Mouse (Mus musculus): ENCODE measurements around the gene Ccdc88a. TPM values are rescaled to one million over a fixed set of nuclear protein-coding genes. Genes with fewer than 3 reads are reported as not detected.
A peak's percentile ranks its signal among the peaks of the same experiment; 100 is the strongest.

Gene Ccdc88a
- polyA plus RNA-seq (2012; rRNA removed): 0.82 and 2.0 TPM in 2 replicates

DNA sequence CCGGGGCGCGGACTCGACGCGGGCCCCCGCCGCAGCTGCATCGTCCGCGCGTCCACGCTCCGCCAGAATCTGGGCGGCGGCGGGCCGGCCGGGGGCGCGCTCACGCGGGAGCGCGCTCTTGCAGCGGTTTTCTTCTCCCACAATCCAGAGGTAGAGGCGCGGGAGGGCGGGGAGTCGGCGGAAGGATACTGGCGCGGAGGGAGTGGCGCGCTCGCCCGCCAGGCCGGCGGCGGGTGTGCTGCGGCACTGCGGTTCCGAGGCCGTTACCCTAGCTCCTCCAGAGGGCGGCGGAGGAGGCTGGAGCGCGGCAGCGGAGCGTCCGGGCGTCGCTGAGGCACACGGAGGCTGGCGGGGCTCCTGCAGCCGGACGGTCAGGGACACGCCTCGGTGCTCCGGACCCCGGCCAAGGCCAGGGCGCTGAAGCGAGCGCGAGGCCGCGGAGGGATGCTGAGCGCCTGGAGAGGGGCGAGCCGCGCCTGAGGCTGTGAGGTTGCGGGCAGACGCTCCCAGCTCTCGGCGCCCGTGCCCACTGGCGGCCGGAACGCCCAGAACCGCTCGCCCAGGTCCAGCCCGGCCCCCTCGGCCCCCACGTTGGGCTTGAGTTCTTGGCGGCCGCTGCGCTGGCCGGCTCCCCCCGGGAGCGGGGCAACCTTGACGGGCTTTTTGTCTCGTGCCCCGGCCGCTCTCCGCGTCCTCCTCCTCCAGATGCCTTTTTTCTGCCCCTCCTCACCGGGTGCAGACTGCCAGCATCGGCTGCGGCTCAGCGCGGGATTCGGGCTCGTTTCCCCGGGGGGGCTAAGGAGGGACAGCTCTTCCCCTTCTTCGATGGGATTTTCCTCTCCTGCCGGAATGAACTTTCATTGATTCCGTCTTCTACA is at the start of gene Ccdc88a:
Gene Ccdc88a, plus strand, starts transcription at position 263 of the 878 bp plus-strand sequence.
- peak; percentile 57 to 82 for DNase-seq (ENCODE audit: low read depth in 1 of 2, low spot score in 2 of 2)
- 0 out of 2 replicates have a peak, but pooled peaks cover 4% of the 10 kb centered on the region for H3K27me3 ChIP-seq (ENCODE audit: control insufficient read depth, insufficient read depth, low read length)
- H3K4me1 ChIP-seq (ENCODE audit: control insufficient read depth, insufficient read depth, insufficient read length): peaks cover 2% of the 10 kb centered on the region; the same call in 1 of the 2 replicates
- peak within 1 kb of the TSS; percentile 88 for H3K4me3 ChIP-seq (ENCODE audit: extremely low read depth, insufficient read depth, insufficient read length)
- no peaks in the 10 kb centered on the region for H3K36me3 ChIP-seq (ENCODE audit: control insufficient read depth, insufficient read depth, low read length)
- TF ChIP-seq CTCF (IDR thresholded peaks at IDR 0.05; ENCODE audit: extremely low read depth, insufficient read depth, insufficient read length, insufficient replicate concordance): 0 out of 2 replicates have a peak, but pooled peaks have one; percentile 2
- peak; percentile 60 for TF ChIP-seq POLR2A (IDR thresholded peaks at IDR 0.05; ENCODE audit: low read depth, low read length)
- H3K27ac ChIP-seq (ENCODE audit: insufficient read depth, low read length): peak within 1 kb of the TSS; percentile 66
- under 1% methylated on average over 93 of the region's 107 CpGs for WGBS

GRCm38 (mm10) chr11:29335505-29335904 is 38.0 kb upstream of the Ccdc88a start:
- no peak overlapping the region for H3K27ac ChIP-seq (ENCODE audit: insufficient read depth, low read length)
- no peaks in the 10 kb centered on the region for H3K4me1 ChIP-seq (ENCODE audit: control insufficient read depth, insufficient read depth, insufficient read length)
- TF ChIP-seq CTCF (IDR thresholded peaks at IDR 0.05; ENCODE audit: extremely low read depth, insufficient read depth, insufficient read length, insufficient replicate concordance) (no peak), POLR2A (IDR thresholded peaks at IDR 0.05; ENCODE audit: low read depth, low read length) (no peak)
- no peaks in the 10 kb centered on the region for H3K27me3 ChIP-seq (ENCODE audit: control insufficient read depth, insufficient read depth, low read length)
- no peaks in the 10 kb centered on the region for H3K36me3 ChIP-seq (ENCODE audit: control insufficient read depth, insufficient read depth, low read length)
- WGBS: 67% methylated on average over 2 of the region's 2 CpGs
- DNase-seq (ENCODE audit: low read depth in 1 of 2, low spot score in 2 of 2): no peak
- H3K4me3 ChIP-seq (ENCODE audit: extremely low read depth, insufficient read depth, insufficient read length): no peak overlapping the region

GRCm38 (mm10) chr11:29341259-29341658 is 32.2 kb upstream of the Ccdc88a start:
- no peak for DNase-seq (ENCODE audit: low read depth in 1 of 2, low spot score in 2 of 2)
- no peak overlapping the region for H3K27ac ChIP-seq (ENCODE audit: insufficient read depth, low read length)
- TF ChIP-seq CTCF (IDR thresholded peaks at IDR 0.05; ENCODE audit: extremely low read depth, insufficient read depth, insufficient read length, insufficient replicate concordance) (no peak), POLR2A (IDR thresholded peaks at IDR 0.05; ENCODE audit: low read depth, low read length) (no peak)
- no peaks in the 10 kb centered on the region for H3K36me3 ChIP-seq (ENCODE audit: control insufficient read depth, insufficient read depth, low read length)
- no peaks in the 10 kb centered on the region for H3K4me1 ChIP-seq (ENCODE audit: control insufficient read depth, insufficient read depth, insufficient read length)
- no peak overlapping the region for H3K4me3 ChIP-seq (ENCODE audit: extremely low read depth, insufficient read depth, insufficient read length)
- H3K27me3 ChIP-seq (ENCODE audit: control insufficient read depth, insufficient read depth, low read length): no peaks in the 10 kb centered on the region
- 73% methylated on average over 2 of the region's 2 CpGs for WGBS

- Histone ChIP-seq H3K27ac (ENCODE audit: insufficient read depth, low read length) (no peak overlapping the region), H3K4me3 (ENCODE audit: extremely low read depth, insufficient read depth, insufficient read length) (no peak overlapping the region), H3K4me1 (ENCODE audit: control insufficient read depth, insufficient read depth, insufficient read length) (no peaks in the 10 kb centered on the region), H3K27me3 (ENCODE audit: control insufficient read depth, insufficient read depth, low read length) (no peaks in the 10 kb centered on the region), H3K36me3 (ENCODE audit: control insufficient read depth, insufficient read depth, low read length) (no peaks in the 10 kb centered on the region)
- 79% methylated on average over 4 of the region's 4 CpGs for WGBS
- DNase-seq (ENCODE audit: low read depth in 1 of 2, low spot score in 2 of 2): no peak
- no peak for TF ChIP-seq POLR2A (IDR thresholded peaks at IDR 0.05; ENCODE audit: low read depth, low read length)
- no peak for TF ChIP-seq CTCF (IDR thresholded peaks at IDR 0.05; ENCODE audit: extremely low read depth, insufficient read depth, insufficient read length, insufficient replicate concordance)
Measured at GRCm38 (mm10) chr11:29344891-29345657, 28.4 kb upstream of the Ccdc88a start.

DNA sequence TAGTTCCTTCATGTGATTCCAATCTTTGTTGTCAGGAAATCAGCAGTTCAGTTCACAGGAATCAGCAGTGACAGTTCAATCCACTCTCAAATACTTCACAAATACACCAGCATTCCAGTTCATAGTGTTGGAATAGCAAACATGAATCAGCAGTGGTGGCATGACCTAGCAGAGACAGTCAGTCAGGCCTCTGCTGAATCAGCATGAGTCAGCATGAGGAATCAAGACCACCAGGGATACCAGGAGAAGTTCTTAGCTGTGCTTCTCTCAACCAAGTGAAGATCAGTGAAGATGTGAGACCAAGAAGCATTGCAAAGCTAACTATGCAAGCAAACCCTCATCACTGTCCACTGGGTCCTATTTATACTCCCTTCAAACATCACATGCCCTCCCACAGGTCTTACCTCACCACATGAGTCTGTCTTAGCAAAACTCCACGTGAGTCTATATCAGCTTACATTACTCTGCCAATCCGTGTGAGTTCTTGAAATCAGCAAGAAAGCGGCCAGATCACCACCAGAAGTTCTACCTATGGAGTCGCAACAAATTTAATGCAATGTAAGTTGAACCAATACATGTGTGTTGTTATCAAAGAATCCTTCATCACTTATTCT is 27.7 kb upstream of the Ccdc88a start:
- no peak for DNase-seq (ENCODE audit: low read depth in 1 of 2, low spot score in 2 of 2)
- 79% methylated on average over 4 of the region's 4 CpGs for WGBS
- H3K27me3 ChIP-seq (ENCODE audit: control insufficient read depth, insufficient read depth, low read length): no peaks in the 10 kb centered on the region
- TF ChIP-seq CTCF (IDR thresholded peaks at IDR 0.05; ENCODE audit: extremely low read depth, insufficient read depth, insufficient read length, insufficient replicate concordance) (no peak), POLR2A (IDR thresholded peaks at IDR 0.05; ENCODE audit: low read depth, low read length) (no peak)
- H3K4me1 ChIP-seq (ENCODE audit: control insufficient read depth, insufficient read depth, insufficient read length): no peaks in the 10 kb centered on the region
- H3K4me3 ChIP-seq (ENCODE audit: extremely low read depth, insufficient read depth, insufficient read length): no peak overlapping the region
- H3K27ac ChIP-seq (ENCODE audit: insufficient read depth, low read length): no peak overlapping the region
- no peaks in the 10 kb centered on the region for H3K36me3 ChIP-seq (ENCODE audit: control insufficient read depth, insufficient read depth, low read length)

- Histone ChIP-seq H3K27me3 (ENCODE audit: control insufficient read depth, insufficient read depth, low read length) (no peaks in the 10 kb centered on the region), H3K27ac (ENCODE audit: insufficient read depth, low read length) (no peak overlapping the region), H3K4me3 (ENCODE audit: extremely low read depth, insufficient read depth, insufficient read length) (no peak overlapping the region), H3K4me1 (ENCODE audit: control insufficient read depth, insufficient read depth, insufficient read length) (no peaks in the 10 kb centered on the region), H3K36me3 (ENCODE audit: control insufficient read depth, insufficient read depth, low read length) (no peaks in the 10 kb centered on the region)
- no peak for DNase-seq (ENCODE audit: low read depth in 1 of 2, low spot score in 2 of 2)
- WGBS: 96% methylated on average over 2 of the region's 2 CpGs
- no peak for TF ChIP-seq POLR2A (IDR thresholded peaks at IDR 0.05; ENCODE audit: low read depth, low read length)
- TF ChIP-seq CTCF (IDR thresholded peaks at IDR 0.05; ENCODE audit: extremely low read depth, insufficient read depth, insufficient read length, insufficient replicate concordance): no peak
Measured at GRCm38 (mm10) chr11:29350891-29351290, 22.6 kb upstream of the Ccdc88a start.
